Mouse (Mus musculus): ENCODE results near the gene Gpr84. TPM values are rescaled to one million over a fixed set of nuclear protein-coding genes. Genes with fewer than 3 reads are reported as not detected.

Gpr84 gene
- under 1 TPM; 0.44 to 0.46 TPM for total RNA-seq (2021)

DNA sequence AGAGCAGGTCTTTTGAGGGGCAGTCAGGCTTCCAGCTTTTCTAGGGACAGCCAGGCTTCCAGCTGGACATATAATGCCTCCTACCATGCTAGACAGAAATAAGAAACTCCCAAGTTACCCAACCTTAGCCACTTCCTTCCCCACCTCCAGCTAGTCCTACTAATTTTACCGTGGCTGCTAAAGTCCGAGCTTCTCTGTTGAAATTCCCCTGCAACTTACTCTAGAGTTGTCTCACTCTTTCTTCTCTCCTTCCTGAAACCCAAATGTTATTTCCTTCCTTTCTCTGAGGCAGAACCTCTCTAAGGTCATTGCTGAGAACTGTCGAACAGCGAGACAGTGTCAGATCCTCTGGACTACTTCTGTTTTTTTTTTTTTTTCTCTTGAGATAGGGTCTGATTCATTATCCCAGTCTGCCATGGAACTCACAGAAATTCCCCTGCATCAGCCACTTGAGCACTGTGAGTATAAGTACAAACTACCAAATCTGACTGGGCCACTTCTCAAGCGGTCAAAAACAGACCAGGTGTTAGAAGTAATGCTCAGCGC, at the start of gene Gpr84:
Gpr84 (minus strand) TSS at position 248 of the 546 bp plus-strand sequence.
- intact Hi-C loops (cut with DNase I) = no loop called here
- DNase-seq = no peak

DNA sequence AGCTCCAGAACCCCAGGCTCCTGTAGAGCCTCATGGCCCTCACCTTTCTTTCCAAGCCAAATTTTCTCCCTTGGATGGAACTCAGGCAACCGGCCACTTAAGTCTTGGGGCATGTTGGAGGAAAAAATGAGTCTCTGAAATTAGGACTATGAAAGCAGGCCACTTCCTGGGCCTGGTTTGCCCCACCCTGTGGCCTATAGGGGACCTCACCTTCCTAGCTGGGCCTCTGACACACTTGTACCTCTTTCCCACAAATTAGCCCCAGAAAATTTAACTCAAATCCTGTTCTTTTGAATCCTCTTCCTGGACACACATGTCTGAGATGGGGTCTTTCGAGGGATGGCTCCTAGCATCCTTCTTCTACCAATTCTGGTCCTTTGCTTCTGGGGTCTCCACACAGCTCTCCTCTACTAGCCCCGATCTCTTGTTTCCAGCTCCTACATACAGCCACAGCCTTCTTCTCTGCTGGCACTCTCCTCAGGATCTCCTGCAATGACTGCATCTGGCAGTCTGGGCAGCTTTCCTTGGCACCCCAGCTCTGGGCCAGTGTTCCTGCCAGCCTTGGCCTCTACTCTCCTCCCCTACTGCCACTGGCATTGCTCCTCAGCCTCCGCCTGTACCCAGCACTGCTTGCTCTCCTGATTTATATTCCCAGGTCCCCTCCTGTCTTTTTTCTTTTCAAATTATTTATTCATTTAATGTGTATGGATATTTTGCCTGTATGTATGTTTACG, 49.6 kb upstream of the Gpr84 start:
- peak; percentile 86 for DNase-seq
- intact Hi-C loops (cut with DNase I) = no loop called here

GRCm38 (mm10) chr15:103359122-103359510, 48.7 kb upstream of the Gpr84 start:
- intact Hi-C loops (cut with DNase I) = no loop called here
- no peak for DNase-seq

- intact Hi-C loops (cut with DNase I) = no loop called here
- DNase-seq = no peak
Observed at GRCm38 (mm10) chr15:103358278-103359121, 48.1 kb upstream of the Gpr84 start.

- intact Hi-C loops (cut with DNase I) = no loop called here
- no peak for DNase-seq
Observed at GRCm38 (mm10) chr15:103357817-103358216, 47.4 kb upstream of the Gpr84 start.

- intact Hi-C loops (cut with DNase I) = no loop called here
- DNase-seq = no peak
Observed at GRCm38 (mm10) chr15:103356130-103356529, 45.7 kb upstream of the Gpr84 start.

- DNase-seq = no peak
- intact Hi-C loops (cut with DNase I) = no loop called here
Observed at GRCm38 (mm10) chr15:103355420-103355819, 45.0 kb upstream of the Gpr84 start.

DNA sequence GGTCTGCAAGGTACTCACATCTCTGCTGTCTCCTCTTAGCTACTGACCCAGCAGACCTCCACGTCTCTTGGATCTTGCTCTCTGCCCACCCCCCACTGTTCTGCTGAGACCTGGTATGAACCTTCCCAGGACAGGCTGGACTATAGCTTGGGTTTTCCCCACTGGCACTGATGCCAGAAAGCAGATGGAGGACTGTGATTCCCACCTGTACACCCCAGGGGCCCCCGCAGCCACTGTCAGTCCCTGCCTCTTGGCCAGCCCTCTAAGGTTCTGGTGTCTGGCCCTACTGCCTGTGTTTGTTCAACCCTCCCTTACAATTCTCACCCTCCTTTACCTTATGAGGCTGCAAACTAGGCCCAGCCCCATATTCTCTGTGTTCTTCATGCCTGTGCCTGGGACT, 44.3 kb upstream of the Gpr84 start:
- intact Hi-C loops (cut with DNase I) = no loop called here
- no peak for DNase-seq

DNA sequence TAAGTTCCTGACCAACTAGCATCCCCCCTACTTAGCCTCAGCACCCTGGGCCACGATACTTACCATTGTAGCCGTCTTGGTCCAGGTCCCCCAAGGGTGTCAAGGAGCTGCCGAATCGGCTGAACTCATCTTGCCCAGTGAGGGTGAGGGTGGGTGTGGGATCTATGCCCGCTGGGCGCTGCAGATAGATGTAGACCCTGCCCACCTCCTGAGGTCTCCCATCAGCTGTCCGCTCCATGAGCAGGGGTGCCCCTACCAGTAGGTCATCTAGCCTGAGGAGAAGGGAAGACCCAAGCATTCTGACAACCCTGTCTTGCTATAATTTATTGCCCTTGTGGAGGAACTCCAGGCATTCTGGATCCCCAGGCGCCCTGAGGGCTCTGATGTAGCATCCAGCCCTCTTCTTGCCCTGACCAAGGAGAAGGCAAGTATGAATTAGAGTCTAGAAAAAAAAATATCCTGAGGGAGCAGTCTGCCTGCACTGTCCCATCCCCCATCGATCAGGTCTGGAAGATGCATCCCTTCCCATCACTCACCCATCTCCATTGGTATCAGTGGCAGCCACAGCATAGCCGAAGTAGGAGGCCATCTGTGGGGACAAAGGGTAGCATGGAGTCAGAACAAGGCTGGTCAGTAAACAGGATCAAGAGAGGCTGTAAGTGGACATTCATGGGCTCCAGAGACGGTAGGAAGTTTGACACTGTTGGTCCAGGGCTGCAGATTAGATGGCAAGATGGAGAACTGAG, 43.3 kb upstream of the Gpr84 start:
- intact Hi-C loops (cut with DNase I) = no loop called here
- DNase-seq = no peak

- intact Hi-C loops (cut with DNase I) = no loop called here
- DNase-seq = peak; percentile 64
Observed at GRCm38 (mm10) chr15:103352856-103353255, 42.4 kb upstream of the Gpr84 start.

- peak; percentile 77 for DNase-seq
- intact Hi-C loops (cut with DNase I) = no loop called here
Observed at GRCm38 (mm10) chr15:103347275-103347684, 36.9 kb upstream of the Gpr84 start.

GRCm38 (mm10) chr15:103345789-103346188, 35.4 kb upstream of the Gpr84 start:
- intact Hi-C loops (cut with DNase I) = no loop called here
- DNase-seq = no peak

GRCm38 (mm10) chr15:103343556-103343955, 33.1 kb upstream of the Gpr84 start:
- no peak for DNase-seq
- intact Hi-C loops (cut with DNase I) = no loop called here

- no peak for DNase-seq
- intact Hi-C loops (cut with DNase I) = no loop called here
Observed at GRCm38 (mm10) chr15:103343008-103343407, 32.6 kb upstream of the Gpr84 start.

- DNase-seq = peak; percentile 73
- intact Hi-C loops (cut with DNase I) = no loop called here
Observed at GRCm38 (mm10) chr15:103342415-103342814, 32.0 kb upstream of the Gpr84 start.

- DNase-seq = no peak
- intact Hi-C loops (cut with DNase I) = no loop called here
Observed at GRCm38 (mm10) chr15:103341547-103341946, 31.1 kb upstream of the Gpr84 start.

- intact Hi-C loops (cut with DNase I) = no loop called here
- no peak for DNase-seq
Observed at GRCm38 (mm10) chr15:103340786-103341185, 30.4 kb upstream of the Gpr84 start.

DNA sequence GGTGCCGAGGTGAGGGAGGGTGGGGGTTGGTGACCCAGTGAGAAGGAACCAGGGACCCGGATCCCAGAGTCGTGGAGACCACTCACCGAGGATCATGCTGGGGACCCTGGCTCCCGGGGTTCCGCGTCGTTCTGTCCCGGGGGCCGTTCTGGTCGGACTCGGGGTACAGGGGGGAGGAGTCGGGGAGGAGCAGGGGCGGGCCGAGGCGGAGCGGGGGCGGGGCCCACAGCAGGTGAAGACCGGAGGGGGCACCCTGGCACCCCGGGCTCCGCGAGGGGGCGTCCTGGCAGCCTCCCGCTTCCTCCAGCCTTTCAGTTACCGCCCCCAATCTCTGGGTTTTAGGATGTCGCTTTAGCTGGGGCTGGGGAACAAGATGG, 29.5 kb upstream of the Gpr84 start, which contains the start of gene Zfp385a:
Zfp385a (minus strand) TSS at position 133 of the 377 bp plus-strand sequence.
- intact Hi-C loops (cut with DNase I) = no loop called here
- DNase-seq = no peak

- intact Hi-C loops (cut with DNase I) = no loop called here
Observed at GRCm38 (mm10) chr15:103339166-103339960, 29.0 kb upstream of the Gpr84 start.

GRCm38 (mm10) chr15:103338829-103339165, 28.4 kb upstream of the Gpr84 start:
- intact Hi-C loops (cut with DNase I) = no loop called here
- no peak for DNase-seq

More at GRCm38 (mm10) chr15:103339166-103339960, 29.0 kb upstream of the Gpr84 start:
- no peak for DNase-seq

All from left cerebral cortex, postnatal 4 days (tissue).